Mouse (Mus musculus) spleen, adult 2 months (tissue): ENCODE results near the gene Zfp335.

ENCODE experiments used
- CTCF ChIP-seq: fragments of 200-500 bp; IDR thresholded peaks from 2 replicates; pipeline ENCODE4 v1.5.1; 2011; ENCODE audit warnings: mild to moderate bottlenecking, inconsistent platforms; ENCODE audit not compliant: insufficient read depth, insufficient read length, insufficient replicate concordance; ENCODE audit errors: extremely low read depth
- POLR2A ChIP-seq: fragments of 200-500 bp; IDR thresholded peaks from 2 replicates; pipeline ENCODE4 v1.6.1; 2011; ENCODE audit warnings: low read depth, low read length, inconsistent platforms

- no peak for TF ChIP-seq CTCF
- TF ChIP-seq POLR2A, result no peak
Measured at GRCm38 (mm10) chr2:164885788-164886187, 25.8 kb downstream of the Zfp335 start.
